Mouse (Mus musculus) lung, adult 2 months (tissue): ENCODE measurements around the gene Gimap4.

ENCODE experiments used
- CTCF ChIP-seq: fragments of 200-500 bp; IDR thresholded peaks from 2 replicates; pipeline ENCODE4 v1.5.1; 2011; ENCODE audit warnings: mild to moderate bottlenecking, low read length, control low read depth; ENCODE audit not compliant: insufficient read depth
- POLR2A ChIP-seq: fragments of 200-500 bp; IDR thresholded peaks from 2 replicates; pipeline ENCODE4 v1.6.1; 2011; ENCODE audit warnings: low read depth, mild to moderate bottlenecking, control low read depth, low read length, borderline replicate concordance; ENCODE audit errors: extremely low read depth

DNA sequence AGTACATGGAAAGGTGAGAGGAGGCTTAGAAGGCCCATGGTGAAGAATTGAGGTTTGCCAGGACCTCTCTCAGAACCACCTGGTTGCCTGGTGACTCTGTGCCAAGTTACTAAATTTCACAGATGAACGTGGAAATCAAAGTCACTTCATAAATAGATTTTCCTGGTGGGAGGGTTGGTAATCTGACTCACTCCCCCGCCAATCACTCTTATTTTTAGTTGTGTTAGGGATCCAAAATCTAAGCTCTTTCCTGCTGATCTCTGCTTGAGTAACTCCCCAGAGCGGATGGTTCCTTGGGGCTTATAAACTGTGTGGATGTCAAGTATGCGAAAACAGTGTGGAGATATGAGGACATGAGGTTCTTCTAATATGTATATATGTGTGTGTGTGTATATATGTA is 2.1 kb upstream of the Gimap4 start:
- TF ChIP-seq CTCF: no peak
- TF ChIP-seq POLR2A: no peak
